8 mouse cellular contexts compared by ENCODE assay signal in genomic region chr11:20531992-20532881, GRCm38 (mm10). TPM values are rescaled to one million over a fixed set of nuclear protein-coding genes. Genes with fewer than 3 reads are reported as not detected.
A peak's percentile ranks its signal among the peaks of the same experiment; 100 is the strongest.
DNase-seq lines count a peak whose midpoint lies in the region; ATAC-seq lines count a peak whose summit lies in the region.

No protein-coding gene starts in this region.

- H3K27ac ChIP-seq in forebrain, embryonic 11.5 days (ENCODE audit: low read depth, low read length) = no peak overlapping the region
- H3K27ac ChIP-seq in lung, embryonic 15.5 days = peak overlapping the region; percentile 86
- H3K27ac ChIP-seq in neural tube, embryonic 15.5 days (replicated peaks) = peak overlapping the region; percentile 72

- DNase-seq in ES-CJ7 (ENCODE audit: low read depth, low spot score) = peak; percentile 67
- DNase-seq in brain, adult 2 months (ENCODE audit: low read depth, low spot score) = peak; percentile 94
- peak; percentile 85 for DNase-seq in forebrain, embryonic 11.5 days (ENCODE audit: low spot score)
- peak; percentile 74 for DNase-seq in heart, postnatal 10 days
- DNase-seq in kidney, postnatal 36 days = peak; percentile 71 to 76
- peak; percentile 74 to 79 for DNase-seq in thymus, postnatal 36 days

- H3K9ac ChIP-seq in forebrain, embryonic 11.5 days (ENCODE audit: low read length) = peak overlapping the region; percentile 49
- peak overlapping the region; percentile 58 for H3K9ac ChIP-seq in lung, embryonic 15.5 days
- peak overlapping the region; percentile 57 for H3K9ac ChIP-seq in neural tube, embryonic 15.5 days (replicated peaks)

- H3K27me3 ChIP-seq in forebrain, embryonic 11.5 days (ENCODE audit: control insufficient read depth, insufficient read depth, low read length) = no peaks in the 10 kb centered on the region
- H3K27me3 ChIP-seq in lung, embryonic 15.5 days = no peaks in the 10 kb centered on the region
- H3K27me3 ChIP-seq in neural tube, embryonic 15.5 days (replicated peaks) = no peaks in the 10 kb centered on the region

- peak; percentile 85 for ATAC-seq in forebrain, embryonic 11.5 days (replicated peaks; ENCODE audit: low FRiP score)
- ATAC-seq in lung, embryonic 15.5 days (ENCODE audit: borderline replicate concordance, extremely low read depth, low FRiP score, low TSS enrichment) = peak; percentile 91
- peak; percentile 92 for ATAC-seq in neural tube, embryonic 15.5 days (ENCODE audit: low FRiP score)

- WGBS in forebrain, embryonic 11.5 days = under 1% methylated on average over 38 of the region's 42 CpGs
- under 1% methylated on average over 42 of the region's 42 CpGs for WGBS in lung, embryonic 15.5 days
- under 1% methylated on average over 35 of the region's 42 CpGs for WGBS in neural tube, embryonic 15.5 days

- no peaks in the 10 kb centered on the region for H3K36me3 ChIP-seq in forebrain, embryonic 11.5 days (ENCODE audit: control insufficient read depth, insufficient read depth, low read length)
- H3K36me3 ChIP-seq in lung, embryonic 15.5 days = no peaks in the 10 kb centered on the region
- no peaks in the 10 kb centered on the region for H3K36me3 ChIP-seq in neural tube, embryonic 15.5 days

- H3K4me3 ChIP-seq in forebrain, embryonic 11.5 days (ENCODE audit: low read depth, low read length) = peak overlapping the region; percentile 43
- peak overlapping the region; percentile 50 for H3K4me3 ChIP-seq in lung, embryonic 15.5 days
- peak overlapping the region; percentile 56 for H3K4me3 ChIP-seq in neural tube, embryonic 15.5 days (replicated peaks)

- intact Hi-C loops in heart, postnatal 10 days (cut with DNase I) = loop anchor here (5.0 kb wide), 1 partner anchor 60 kb away; no protein-coding TSS in a partner anchor

- H3K9me3 ChIP-seq in forebrain, embryonic 11.5 days (ENCODE audit: control insufficient read depth, low read length) = no peaks in the 10 kb centered on the region
- H3K9me3 ChIP-seq in lung, embryonic 15.5 days = no peaks in the 10 kb centered on the region
- H3K9me3 ChIP-seq in neural tube, embryonic 15.5 days (replicated peaks) = no peaks in the 10 kb centered on the region

- peak overlapping the region; percentile 52 for H3K4me2 ChIP-seq in forebrain, embryonic 11.5 days (ENCODE audit: low read depth, low read length, severe bottlenecking)
- H3K4me2 ChIP-seq in lung, embryonic 15.5 days = peak overlapping the region; percentile 87
- peak overlapping the region; percentile 90 for H3K4me2 ChIP-seq in neural tube, embryonic 15.5 days

- H3K4me1 ChIP-seq in forebrain, embryonic 11.5 days (replicated peaks; ENCODE audit: control insufficient read depth, insufficient read depth, low read length) = no peaks in the 10 kb centered on the region
- H3K4me1 ChIP-seq in lung, embryonic 15.5 days = peaks cover 16% of the 10 kb centered on the region
- H3K4me1 ChIP-seq in neural tube, embryonic 15.5 days = peaks cover 18% of the 10 kb centered on the region

RNA-seq across cellular contexts. Expression of gene Sertad2, which starts 10.8 kb away (rescaled TPM):
- 26.5 and 29.4 TPM in 2 replicates for polyA plus RNA-seq in forebrain, embryonic 11.5 days (2014; fragmentation: Nextera tagmentation; extraction: Ambion mirVana)
- 10 to 100 TPM; 21.1 to 23.7 TPM for total RNA-seq in heart, postnatal 10 days (2021)
- polyA plus RNA-seq in lung, embryonic 15.5 days (2015; fragmentation: Nextera tagmentation; extraction: Ambion mirVana) = 36.7 and 41.4 TPM in 2 replicates
- polyA plus RNA-seq in neural tube, embryonic 15.5 days (2015; fragmentation: Nextera tagmentation; extraction: Ambion mirVana) = 27.6 and 28.0 TPM in 2 replicates
